Mouse (Mus musculus) spleen, postnatal 36 days (tissue): ENCODE measurements around the gene Nrxn1.
"Not testable (repeated sequence)": the region's sequence is repeated elsewhere in the genome, so short reads cannot be mapped to it uniquely, and the experiment has no call there.

ENCODE experiments used
- DNase-seq, 2 experiments: peaks; one replicate each; pipeline ENCODE4 v3.0.0; 2022; ENCODE audit warnings: low spot score in 2 of 2, mixed read lengths in 1 of 2

The Nrxn1 gene

DNA sequence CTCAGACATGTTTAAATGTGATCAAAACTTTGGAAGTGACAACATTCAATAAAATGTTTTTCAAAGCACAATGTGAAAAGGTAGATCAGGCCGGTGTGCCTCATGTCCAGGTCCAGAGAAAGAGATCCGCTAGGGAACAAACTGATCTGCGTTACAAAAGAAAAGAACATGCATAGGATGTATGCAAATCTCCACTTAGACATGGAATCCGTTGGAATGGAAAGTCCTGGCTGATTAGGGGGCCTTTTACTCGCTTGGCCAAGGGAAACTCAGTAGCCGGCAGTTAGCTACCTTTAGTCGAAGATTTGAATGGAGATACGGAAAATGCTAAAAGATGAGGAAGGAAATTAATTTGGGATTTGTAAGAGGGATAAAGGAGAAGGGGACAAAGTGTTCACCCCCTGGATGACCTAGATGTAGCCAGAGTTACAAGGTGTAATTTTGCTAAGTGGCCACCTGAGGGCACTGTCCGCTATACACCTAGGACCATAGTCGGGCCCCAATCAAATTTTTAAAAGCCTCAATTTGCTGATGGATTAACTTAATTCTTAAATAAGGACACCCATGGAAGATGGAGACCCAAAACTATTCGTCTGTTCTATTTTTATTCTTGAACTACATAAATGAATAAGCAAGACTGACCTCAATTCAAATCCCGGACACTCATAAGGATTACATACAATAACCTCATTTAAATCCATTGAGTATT lies 508.9 kb downstream of the Nrxn1 start:
- DNase-seq = no peak

DNA sequence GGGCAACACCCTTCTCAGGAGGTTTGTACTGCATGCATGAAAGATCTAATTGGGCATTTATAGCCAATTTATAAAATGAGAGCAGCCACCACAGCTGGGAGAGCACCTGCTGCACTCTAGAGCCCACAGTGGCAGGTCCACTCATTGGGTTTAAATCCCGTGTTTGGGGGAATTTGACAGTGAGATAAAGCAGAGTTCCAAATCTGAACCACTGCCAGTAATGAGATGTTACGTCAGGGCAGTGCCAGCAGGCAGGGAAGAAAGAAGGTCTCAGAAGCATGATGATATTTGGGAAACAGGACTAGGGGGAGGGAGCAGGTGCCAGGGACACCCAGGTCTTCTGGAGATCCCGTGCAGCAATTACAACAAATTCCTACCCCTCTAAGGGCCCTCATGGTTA lies 509.7 kb downstream of the Nrxn1 start:
- DNase-seq = no peak

GRCm38 (mm10) chr17:90569877-90570276 lies 523.0 kb downstream of the Nrxn1 start:
- no peak for DNase-seq

DNA sequence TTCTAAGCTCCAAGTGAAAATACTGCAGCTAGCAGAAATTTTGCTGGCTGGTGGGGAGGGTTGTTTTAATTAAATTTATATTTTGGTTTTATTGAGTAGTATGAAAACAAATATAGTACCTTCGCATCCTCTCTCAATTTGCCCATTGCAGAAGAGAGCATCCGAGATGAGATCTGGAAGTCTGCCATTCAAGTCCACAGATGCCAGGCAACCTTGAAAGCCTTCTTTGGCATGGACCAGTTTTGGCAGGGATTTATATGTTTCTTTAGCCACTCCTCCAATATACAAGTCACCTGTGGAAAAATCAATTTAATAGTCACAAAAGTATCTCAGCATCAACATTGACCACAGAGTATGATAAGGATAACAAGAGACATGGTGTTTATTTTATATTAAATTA lies 527.7 kb downstream of the Nrxn1 start:
- no peak for DNase-seq

DNA sequence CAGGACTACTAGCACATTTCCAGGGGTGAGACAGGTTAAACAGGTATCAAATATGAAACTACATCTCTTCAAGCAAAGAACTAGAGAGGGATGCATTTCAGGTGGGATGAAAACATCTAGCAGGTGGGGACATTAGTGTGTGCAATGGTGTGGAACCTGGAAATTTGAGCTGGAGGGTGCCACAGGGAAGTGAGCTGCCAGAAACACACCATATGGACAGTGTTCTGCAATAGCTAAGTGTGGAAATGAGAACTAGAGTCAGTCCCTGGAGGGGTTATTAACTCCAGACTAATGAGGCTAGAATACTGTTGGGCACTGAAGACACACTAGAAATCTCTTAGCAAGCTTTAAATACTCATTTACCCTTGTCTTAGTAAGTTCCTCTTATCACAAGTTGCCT lies 536.5 kb downstream of the Nrxn1 start:
- DNase-seq = no peak

DNA sequence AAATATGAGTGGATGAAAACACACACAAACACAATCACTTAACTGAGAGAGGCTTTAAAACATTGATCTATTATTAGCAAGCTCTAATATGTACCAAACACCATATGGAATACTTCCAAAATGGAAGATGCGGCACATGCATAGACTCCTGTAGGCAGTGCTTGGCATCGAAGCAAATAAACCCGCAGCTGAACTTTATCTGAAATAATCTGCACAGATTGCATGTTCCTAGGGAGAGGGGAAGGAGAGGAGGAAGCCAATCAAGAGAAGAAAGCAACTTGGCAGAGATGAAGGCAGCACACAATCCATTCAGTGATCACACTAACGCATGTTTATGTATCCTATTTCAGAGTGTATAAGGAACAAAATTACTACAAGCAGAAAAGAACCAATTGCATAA lies 542.5 kb downstream of the Nrxn1 start:
- no peak for DNase-seq

GRCm38 (mm10) chr17:90546806-90547205 lies 546.1 kb downstream of the Nrxn1 start:
- DNase-seq = no peak

- DNase-seq = no peak
Measured at GRCm38 (mm10) chr17:90544639-90545259, 548.1 kb downstream of the Nrxn1 start.

- no peak for DNase-seq
Measured at GRCm38 (mm10) chr17:90543986-90544638, 548.8 kb downstream of the Nrxn1 start.

GRCm38 (mm10) chr17:90531443-90531842 lies 561.4 kb downstream of the Nrxn1 start:
- DNase-seq = no peak

GRCm38 (mm10) chr17:90506026-90506425 lies 586.8 kb downstream of the Nrxn1 start:
- DNase-seq = no peak

DNA sequence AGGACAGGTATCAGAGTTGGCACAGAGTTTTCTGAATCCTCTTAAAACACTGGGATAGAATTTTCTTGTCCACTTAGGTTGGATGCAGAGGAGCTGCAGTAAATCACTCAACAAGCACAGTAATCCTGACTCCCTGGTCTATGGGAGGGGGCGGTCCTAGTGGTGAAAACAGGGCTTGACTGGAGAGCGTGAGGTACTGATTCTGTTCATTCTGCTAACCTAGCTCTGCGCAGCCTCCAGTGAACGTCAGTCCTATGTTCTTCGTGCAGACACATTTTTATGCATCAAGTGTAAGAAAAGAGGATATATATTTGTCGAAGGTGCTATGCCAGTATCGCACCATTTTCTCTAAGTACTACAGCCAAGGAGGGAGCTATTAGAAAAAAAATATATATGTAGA lies 588.9 kb downstream of the Nrxn1 start:
- DNase-seq = not testable (repeated sequence)

- DNase-seq = no peak
Measured at GRCm38 (mm10) chr17:90501023-90501675, 591.7 kb downstream of the Nrxn1 start.

DNA sequence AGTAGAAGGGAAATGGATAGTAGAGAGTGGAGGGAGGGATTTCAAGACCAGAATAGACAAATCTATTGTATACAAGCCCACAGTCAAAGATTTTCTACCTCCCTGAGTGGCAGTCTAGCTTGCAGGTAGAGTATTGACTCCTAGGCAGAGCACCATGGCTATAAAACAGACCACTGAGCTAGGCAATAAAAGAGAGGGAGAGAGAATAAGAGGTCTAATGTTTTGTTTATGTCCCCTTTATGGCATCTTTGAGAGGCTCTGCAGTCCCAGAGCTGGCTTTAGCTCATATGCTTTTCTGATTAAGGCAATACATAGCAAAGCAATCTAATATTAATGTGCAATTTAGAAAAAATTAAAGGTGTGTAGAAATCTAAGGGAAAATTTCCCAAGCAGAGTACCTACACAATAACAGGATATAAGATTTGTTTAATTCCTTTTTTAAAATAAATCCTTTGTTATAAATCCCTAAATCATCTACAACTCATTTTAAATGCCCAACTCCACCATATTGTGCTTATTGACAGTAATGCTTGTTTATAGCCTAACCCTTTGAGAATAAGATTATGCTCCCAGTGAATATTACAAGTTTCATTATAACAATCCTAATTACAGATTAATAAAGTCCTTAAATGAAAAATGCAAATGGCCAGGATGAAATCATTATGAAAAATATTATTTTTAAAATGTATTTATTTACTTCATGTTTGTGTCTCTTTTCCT lies 613.2 kb downstream of the Nrxn1 start:
- DNase-seq = no peak

DNA sequence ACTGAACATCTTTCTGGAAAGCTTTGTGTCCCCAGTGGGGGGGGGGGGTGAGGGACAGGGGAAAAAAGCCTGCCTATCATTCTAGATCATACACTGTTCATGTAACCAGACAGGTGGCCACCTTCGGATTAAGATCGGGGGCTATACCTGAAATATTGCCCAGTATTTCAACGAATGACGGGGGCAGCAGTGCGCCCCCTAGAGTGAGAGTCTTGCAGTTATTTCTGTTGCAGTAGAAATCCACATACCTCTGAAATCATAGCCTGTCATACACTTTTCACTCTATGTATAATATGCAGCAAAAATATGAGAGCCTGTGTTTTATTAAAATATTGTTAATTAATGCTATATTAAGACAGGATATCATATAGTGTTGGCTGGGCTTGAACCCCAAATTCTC lies 636.1 kb downstream of the Nrxn1 start:
- DNase-seq = no peak

DNA sequence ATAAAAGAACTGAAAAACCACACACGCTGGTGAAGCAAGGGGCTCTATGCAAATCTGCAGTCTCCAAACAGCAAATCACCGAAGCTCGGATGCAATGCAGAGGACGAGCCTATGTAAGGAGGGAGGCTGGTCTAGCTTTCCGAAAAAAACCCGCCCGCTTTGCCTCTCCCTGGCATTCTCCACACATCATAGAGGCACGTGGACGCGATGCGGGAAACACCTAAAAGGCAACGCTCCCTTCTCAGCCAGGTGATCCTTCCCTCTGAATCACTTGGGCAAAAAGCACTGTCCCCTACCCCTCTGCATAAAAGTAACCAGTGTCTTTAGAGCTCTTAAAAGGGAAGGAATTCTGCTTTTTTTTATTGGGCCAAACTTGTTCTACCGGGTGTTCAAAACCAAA lies 637.0 kb downstream of the Nrxn1 start:
- no peak for DNase-seq

- DNase-seq = no peak
Measured at GRCm38 (mm10) chr17:90455409-90455775, 637.5 kb downstream of the Nrxn1 start.

DNA sequence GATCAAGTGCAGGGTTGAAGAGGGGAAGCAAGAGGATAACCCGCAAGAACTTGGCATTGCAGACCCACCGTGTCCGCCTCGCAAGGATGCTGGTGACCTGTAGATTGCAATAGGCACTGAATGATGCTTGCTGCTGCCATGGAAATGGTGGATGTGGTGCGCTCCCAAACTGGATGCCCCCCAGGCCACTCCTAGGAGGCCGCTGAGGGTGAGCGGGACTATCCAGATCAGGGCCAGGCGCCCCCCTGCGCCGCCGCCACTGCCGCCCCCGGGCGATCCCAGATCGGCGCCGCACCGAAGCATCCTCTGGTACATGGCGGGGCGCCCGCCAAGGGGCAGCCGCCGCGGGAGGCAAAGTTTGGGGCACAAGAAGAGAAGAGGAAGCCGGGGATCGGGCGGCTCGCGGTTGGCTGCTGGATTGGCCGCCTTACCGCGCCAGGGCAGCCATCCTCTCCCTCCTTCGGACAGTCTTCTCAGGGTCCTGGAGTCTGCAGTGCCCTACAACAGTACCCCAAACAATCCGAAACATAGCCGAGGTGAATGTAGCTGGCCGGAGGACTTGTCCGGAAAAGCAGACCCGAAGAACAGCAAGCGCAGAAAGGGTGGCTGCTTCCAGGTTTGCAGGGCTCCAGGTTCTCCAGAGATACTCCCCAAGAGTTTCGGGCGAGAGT lies 638.0 kb downstream of the Nrxn1 start:
- no peak for DNase-seq

DNA sequence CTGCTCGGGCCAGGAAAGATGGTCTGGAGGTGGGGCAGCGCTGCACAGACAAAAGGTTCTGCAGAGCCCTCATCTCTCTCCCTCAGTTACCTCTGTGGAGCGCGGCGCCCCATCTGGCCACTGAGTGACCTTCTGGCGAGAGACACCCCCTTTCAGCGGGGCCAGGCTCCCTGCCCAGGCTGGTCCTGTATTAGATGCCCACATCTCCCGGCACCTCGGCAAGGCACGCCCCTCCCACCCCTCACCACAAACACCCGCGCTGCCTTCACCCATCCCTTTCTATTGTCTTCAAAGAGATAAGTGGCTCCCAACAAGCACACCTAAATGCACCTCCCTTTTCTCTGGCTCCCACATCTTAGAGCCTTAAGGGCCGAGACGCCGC lies 638.5 kb downstream of the Nrxn1 start:
- no peak for DNase-seq

DNA sequence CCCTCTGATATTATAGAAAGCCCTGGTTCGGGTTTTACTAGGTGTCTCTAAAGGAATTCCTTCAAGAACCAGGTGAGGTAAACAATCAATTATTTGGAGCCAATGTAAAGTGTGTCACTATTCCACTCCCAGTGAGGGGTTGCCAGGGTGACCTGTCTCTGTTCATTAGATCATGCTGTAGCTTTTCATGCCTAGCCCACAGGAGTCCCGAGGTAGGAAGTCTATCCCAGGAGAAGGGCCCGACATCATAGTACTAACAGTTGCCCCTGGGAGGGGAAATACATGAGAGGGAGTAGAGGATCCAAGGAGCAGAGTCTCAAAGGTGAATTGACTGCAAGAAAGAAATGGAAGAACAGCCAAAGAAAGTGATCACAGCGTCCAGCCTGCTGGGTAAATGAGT lies 639.6 kb downstream of the Nrxn1 start:
- no peak for DNase-seq

GRCm38 (mm10) chr17:90452770-90453169 lies 640.1 kb downstream of the Nrxn1 start:
- DNase-seq = no peak

- DNase-seq = no peak
Measured at GRCm38 (mm10) chr17:90451384-90451783, 641.5 kb downstream of the Nrxn1 start.
